Comparison of ENCODE assay signal across 14 mouse cellular contexts in genomic region chr14:20764942-20765341, GRCm38 (mm10). TPM values are rescaled to one million over a fixed set of nuclear protein-coding genes. Genes with fewer than 3 reads are reported as not detected.
A peak's percentile ranks its signal among the peaks of the same experiment; 100 is the strongest.
DNase-seq lines count a peak whose midpoint lies in the region; ATAC-seq and TF ChIP-seq lines count a peak whose summit lies in the region.
"Had no signal": no experiment of that assay in that cellular context is flagged by ENCODE, and none has a peak within 500 bp of the region (broad histone marks: within the 10 kb centered on the region; RNA-seq: fewer than 3 reads in every experiment).

No protein-coding gene starts in this region.

- no peak for ATAC-seq in intestine, postnatal 0 days
- no peak for ATAC-seq in intestine, embryonic 15.5 days
- ATAC-seq in heart, embryonic 11.5 days (replicated peaks; ENCODE audit: insufficient number of reproducible peaks, low FRiP score, low TSS enrichment): no peak
- ATAC-seq: inflammation-experienced regulatory T-cells, adult 6 months; liver, embryonic 12.5 days had no signal

- no peaks in the 10 kb centered on the region for H3K4me1 ChIP-seq in intestine, postnatal 0 days (replicated peaks; ENCODE audit: control insufficient read depth, insufficient read depth, low read length)
- H3K4me1 ChIP-seq in intestine, embryonic 15.5 days (replicated peaks): no peaks in the 10 kb centered on the region
- peaks cover 12% of the 10 kb centered on the region; the same call in 1 of the 2 replicates for H3K4me1 ChIP-seq in brown adipose tissue, adult 24 weeks (ENCODE audit: control insufficient read depth, insufficient read depth, insufficient read length, low read length)
- H3K4me1 ChIP-seq in heart, embryonic 11.5 days (ENCODE audit: control insufficient read depth, insufficient read depth, low read length): peaks cover 31% of the 10 kb centered on the region
- H3K4me1 ChIP-seq: liver, embryonic 12.5 days had no signal

- H3K27ac ChIP-seq in intestine, postnatal 0 days (ENCODE audit: low read depth, low read length): peak overlapping the region; percentile 46; the same call in 1 of the 2 replicates
- no peak overlapping the region for H3K27ac ChIP-seq in intestine, embryonic 15.5 days
- peak overlapping the region; percentile 99 for H3K27ac ChIP-seq in brown adipose tissue, adult 24 weeks (replicated peaks; ENCODE audit: low read depth, low read length)
- H3K27ac ChIP-seq in heart, embryonic 11.5 days (ENCODE audit: low read depth, low read length): peak overlapping the region; percentile 90
- H3K27ac ChIP-seq: liver, embryonic 12.5 days had no signal

- no peaks in the 10 kb centered on the region for H3K27me3 ChIP-seq in intestine, postnatal 0 days (replicated peaks; ENCODE audit: control insufficient read depth, insufficient read depth, low read length)
- no peaks in the 10 kb centered on the region for H3K27me3 ChIP-seq in intestine, embryonic 15.5 days (replicated peaks)
- no peaks in the 10 kb centered on the region for H3K27me3 ChIP-seq in heart, embryonic 11.5 days (ENCODE audit: control insufficient read depth, insufficient read depth, low read length)
- no peaks in the 10 kb centered on the region for H3K27me3 ChIP-seq in myocyte (ENCODE audit: control insufficient read depth, insufficient read depth, insufficient read length)
- H3K27me3 ChIP-seq: liver, embryonic 12.5 days; neural tube, embryonic 15.5 days had no signal

- 80% methylated on average over 5 of the region's 5 CpGs for WGBS in intestine, postnatal 0 days
- WGBS in intestine, embryonic 15.5 days: 81% methylated on average over 5 of the region's 5 CpGs
- 76% methylated on average over 5 of the region's 5 CpGs for WGBS in heart, embryonic 11.5 days (ENCODE audit: insufficient replicate concordance)

- no peaks in the 10 kb centered on the region for H3K9me3 ChIP-seq in intestine, postnatal 0 days (ENCODE audit: control insufficient read depth)
- no peaks in the 10 kb centered on the region for H3K9me3 ChIP-seq in intestine, embryonic 15.5 days
- H3K9me3 ChIP-seq in heart, embryonic 11.5 days (replicated peaks; ENCODE audit: control insufficient read depth, low read length): no peaks in the 10 kb centered on the region
- H3K9me3 ChIP-seq: liver, embryonic 12.5 days; neural tube, embryonic 15.5 days had no signal

- peaks cover 65% of the 10 kb centered on the region for H3K36me3 ChIP-seq in intestine, postnatal 0 days (ENCODE audit: control insufficient read depth, insufficient read depth)
- peaks cover 30% of the 10 kb centered on the region for H3K36me3 ChIP-seq in intestine, embryonic 15.5 days
- peaks cover 20% of the 10 kb centered on the region for H3K36me3 ChIP-seq in heart, embryonic 11.5 days (ENCODE audit: control insufficient read depth, insufficient read depth, low read length)
- peaks cover 48% of the 10 kb centered on the region for H3K36me3 ChIP-seq in myocyte (ENCODE audit: control insufficient read depth, insufficient read depth)

- no peak for DNase-seq in ovary, postnatal 14 days (ENCODE audit: low spot score)
- no peak for DNase-seq in urinary bladder, postnatal 14 days (ENCODE audit: low spot score)
- DNase-seq: cerebellum, adult 8-10 months; gastrocnemius, postnatal 10 days had no signal

- no peaks in the 10 kb centered on the region for H3K79me2 ChIP-seq in myocyte (ENCODE audit: control insufficient read depth, insufficient read depth)

- TF ChIP-seq CTCF in intestine, postnatal 0 days (IDR thresholded peaks at IDR 0.05; ENCODE audit: low read depth): no peak

- no peak overlapping the region for H3K9ac ChIP-seq in intestine, postnatal 0 days (ENCODE audit: low read depth, low read length)
- no peak overlapping the region for H3K9ac ChIP-seq in intestine, embryonic 15.5 days
- H3K9ac ChIP-seq in heart, embryonic 11.5 days (ENCODE audit: low read depth, low read length): 0 out of 2 replicates have a peak overlapping the region, but pooled peaks have one; percentile 13
- H3K9ac ChIP-seq: liver, embryonic 12.5 days; neural tube, embryonic 15.5 days had no signal

- no peak for TF ChIP-seq POLR2A in myocyte (IDR thresholded peaks at IDR 0.05; ENCODE audit: insufficient read length, low read depth)

- no peak overlapping the region for H3ac ChIP-seq in myocyte (ENCODE audit: control insufficient read depth, insufficient read length)

- no peak overlapping the region for H3K4me3 ChIP-seq in intestine, postnatal 0 days (ENCODE audit: low read depth, low read length)
- H3K4me3 ChIP-seq in intestine, embryonic 15.5 days (replicated peaks): no peak overlapping the region
- peak overlapping the region; percentile 14; the same call in 1 of the 2 replicates for H3K4me3 ChIP-seq in brown adipose tissue, adult 24 weeks (ENCODE audit: insufficient read depth, low read depth, low read length)
- H3K4me3 ChIP-seq in heart, embryonic 11.5 days (ENCODE audit: low read depth, low read length): no peak overlapping the region
- H3K4me3 ChIP-seq in myocyte: no peak overlapping the region
- H3K4me3 ChIP-seq: erythroblast, embryonic 14.5 days; layer of hippocampus, adult 2 months; liver, embryonic 12.5 days; neural tube, embryonic 15.5 days had no signal

- no peak overlapping the region for H3K4me2 ChIP-seq in intestine, postnatal 0 days (replicated peaks; ENCODE audit: low read depth)
- H3K4me2 ChIP-seq in intestine, embryonic 15.5 days (replicated peaks): no peak overlapping the region
- H3K4me2 ChIP-seq in heart, embryonic 11.5 days: no peak overlapping the region
- peak overlapping the region; percentile 72 for H3K4me2 ChIP-seq in myocyte (ENCODE audit: low read depth)
- H3K4me2 ChIP-seq: liver, embryonic 12.5 days; neural tube, embryonic 15.5 days had no signal

TF ChIP-seq in myocyte, 11 proteins besides CTCF, POLR2A, EP300 and RAD21:
- TF ChIP-seq SRF (IDR thresholded peaks at IDR 0.05; ENCODE audit: control insufficient read depth, insufficient read length, low read depth): no peak
- TF ChIP-seq MYOG (IDR thresholded peaks at IDR 0.05; ENCODE audit: control insufficient read depth in 1 of 3, insufficient read depth in 1 of 3, insufficient read length in 2 of 3, low read depth in 2 of 3): no peak
- TF ChIP-seq MAX (IDR thresholded peaks at IDR 0.05; ENCODE audit: low read depth): no peak

RNA-seq across cellular contexts. Expression of gene Camk2g, which starts 28.9 kb away (rescaled TPM):
- 27.6 and 37.7 TPM in 2 replicates for polyA plus RNA-seq in intestine, postnatal 0 days (2015; fragmentation: Nextera tagmentation; extraction: Ambion mirVana)
- polyA plus RNA-seq in intestine, embryonic 15.5 days (2015; fragmentation: Nextera tagmentation; extraction: Ambion mirVana): 37.1 and 42.3 TPM in 2 replicates
- 9.3 and 12.8 TPM in 2 replicates for polyA plus RNA-seq in brown adipose tissue, adult 24 weeks (2012; ENCODE audit: insufficient read depth, insufficient read length, missing spikeins)
- 61.8 and 65.6 TPM in 2 replicates for polyA plus RNA-seq in heart, embryonic 11.5 days (2014; fragmentation: Nextera tagmentation; extraction: Ambion mirVana)
- polyA plus RNA-seq in myocyte (2012; fragmentation: generic; extraction: Trizol): 57.2 TPM

RNA-seq across cellular contexts. Expression of gene Ndst2, which starts 30.6 kb away (rescaled TPM):
- polyA plus RNA-seq in intestine, postnatal 0 days (2015; fragmentation: Nextera tagmentation; extraction: Ambion mirVana): 9.8 and 12.4 TPM in 2 replicates
- 20.4 and 21.9 TPM in 2 replicates for polyA plus RNA-seq in intestine, embryonic 15.5 days (2015; fragmentation: Nextera tagmentation; extraction: Ambion mirVana)
- 3.9 and 4.8 TPM in 2 replicates for polyA plus RNA-seq in brown adipose tissue, adult 24 weeks (2012; ENCODE audit: insufficient read depth, insufficient read length, missing spikeins)
- 18.7 and 19.1 TPM in 2 replicates for polyA plus RNA-seq in heart, embryonic 11.5 days (2014; fragmentation: Nextera tagmentation; extraction: Ambion mirVana)
- polyA plus RNA-seq in myocyte (2012; fragmentation: generic; extraction: Trizol): 11.9 TPM

RNA-seq across cellular contexts. Expression of gene Zswim8, which starts 57.6 kb away (rescaled TPM):
- 15.0 and 19.0 TPM in 2 replicates for polyA plus RNA-seq in intestine, postnatal 0 days (2015; fragmentation: Nextera tagmentation; extraction: Ambion mirVana)
- polyA plus RNA-seq in intestine, embryonic 15.5 days (2015; fragmentation: Nextera tagmentation; extraction: Ambion mirVana): 21.2 and 23.5 TPM in 2 replicates
- polyA plus RNA-seq in brown adipose tissue, adult 24 weeks (2012; ENCODE audit: insufficient read depth, insufficient read length, missing spikeins): 22.1 and 28.2 TPM in 2 replicates
- polyA plus RNA-seq in heart, embryonic 11.5 days (2014; fragmentation: Nextera tagmentation; extraction: Ambion mirVana): 23.4 and 24.1 TPM in 2 replicates
- polyA plus RNA-seq in myocyte (2012; fragmentation: generic; extraction: Trizol): 74.9 TPM
